Mouse (Mus musculus) left cerebral cortex, postnatal 4 days (tissue): Measurements from ENCODE around the gene Qtrt1. TPM values are rescaled to one million over a fixed set of nuclear protein-coding genes. Genes with fewer than 3 reads are reported as not detected.

Experiments
- total RNA-seq, 2 experiments: library from RNA; stranded (reverse); gene quantifications; 2 replicates each; pipeline ENCODE4 v1.2.3; 2021

Qtrt1 gene
- total RNA-seq, 2 experiments from 2014 or later: 38.2 to 41.0 TPM

Other genes starting within 250 kb of the Qtrt1 start
- 10 to 100 TPM; 44.4 to 47.3 TPM for gene Pde4a, start 246.1 kb upstream of the Qtrt1 start, total RNA-seq
- 10 to 100 TPM; 49.0 to 50.8 TPM for gene Keap1, start 172.5 kb upstream of the Qtrt1 start, total RNA-seq
- 1 to 10 TPM; 2.5 to 2.8 TPM for gene S1pr5, start 163.4 kb upstream of the Qtrt1 start, total RNA-seq
- 10 to 100 TPM; 26.3 to 31.0 TPM for gene Atg4d, start 146.5 kb upstream of the Qtrt1 start, total RNA-seq
- gene Kri1, start 123.9 kb upstream of the Qtrt1 start, total RNA-seq: 10 to 100 TPM; 46.7 to 49.2 TPM
- 10 to 100 TPM; 58.3 to 63.6 TPM for gene Cdkn2d, start 120.4 kb upstream of the Qtrt1 start, total RNA-seq
- gene Ap1m2, start 99.5 kb upstream of the Qtrt1 start, total RNA-seq: 1 to 10 TPM; 1.3 to 3.7 TPM
- 10 to 100 TPM; 69.9 to 71.5 TPM for gene Slc44a2, start 91.1 kb upstream of the Qtrt1 start, total RNA-seq
- gene Ilf3, start 44.0 kb upstream of the Qtrt1 start, total RNA-seq: 100 to 1,000 TPM; 170 to 172 TPM
- gene Dnm2, start 13.1 kb downstream of the Qtrt1 start, total RNA-seq: 10 to 100 TPM; 87.1 to 92.7 TPM
- gene Tmed1, start 98.4 kb downstream of the Qtrt1 start, total RNA-seq: 10 to 100 TPM; 18.6 to 19.1 TPM
- under 1 TPM; 0.44 to 0.64 TPM for gene AB124611, start 114.3 kb downstream of the Qtrt1 start, total RNA-seq
- 100 to 1,000 TPM; 108 to 124 TPM for gene Carm1, start 135.1 kb downstream of the Qtrt1 start, total RNA-seq
- 10 to 100 TPM; 56.7 to 58.7 TPM for gene Timm29, start 180.9 kb downstream of the Qtrt1 start, total RNA-seq
- 1 to 10 TPM; 7.0 to 9.9 TPM for gene Yipf2, start 181.0 kb downstream of the Qtrt1 start, total RNA-seq
- gene Smarca4, start 204.3 kb downstream of the Qtrt1 start, total RNA-seq: 100 to 1,000 TPM; 185 to 186 TPM